Mouse (Mus musculus) gastrocnemius, postnatal 36 days (tissue): ENCODE results near the gene Zfp943. TPM values are rescaled to one million over a fixed set of nuclear protein-coding genes. Genes with fewer than 3 reads are reported as not detected.
"Not testable (repeated sequence)": the region's sequence is repeated elsewhere in the genome, so short reads cannot be mapped to it uniquely, and the experiment has no call there.

Experiments used
- DNase-seq, 2 experiments: peaks; one replicate each; pipeline ENCODE4 v3.0.0; 2022
- intact Hi-C: fragments of 180-260 bp; cut with DNase I; formaldehyde crosslinking; loops from one replicate; pipeline ENCODE4 v1.15.1; 2025
- long read RNA-seq, 2 experiments: library from polyadenylated mRNA; stranded (forward); transcript quantifications; one replicate each; pipeline ENCODE4 v2.0.0; 2021
- total RNA-seq, 2 experiments: library from RNA; stranded (reverse); gene quantifications; 2 replicates each; pipeline ENCODE4 v1.2.3; 2021

The Zfp943 gene
- 10 to 100 TPM; 15.3 to 20.8 TPM for total RNA-seq
- long read RNA-seq, experiment 1, transcript Zfp943-201 (4 exons, 2,741 nt): major isoform, 7 of 11 reads
- long read RNA-seq, experiment 1, partial matches to known transcripts: 2 of 11 reads
- long read RNA-seq, experiment 1, other reads (novel, unspliced or antisense): 1 of 11 reads
- long read RNA-seq, experiment 2, transcript Zfp943-201 (4 exons, 2,741 nt): major isoform, 6 of 11 reads
- long read RNA-seq, experiment 2, partial matches to known transcripts: 0 of 11 reads
- long read RNA-seq, experiment 2, other reads (novel, unspliced or antisense): 2 of 11 reads

GRCm38 (mm10) chr17:21962107-21962907 is at the start of gene Zfp943, which contains the start of gene Zfp942:
Gene Zfp943, plus strand, starts transcription at chr17:21962552.
Gene Zfp942, minus strand, starts transcription at chr17:21962464.
- DNase-seq: peak; percentile 44 to 73
- intact Hi-C loops: not testable (repeated sequence)

- intact Hi-C loops: no loop called here
These were observed 950 bp downstream of the Zfp943 start for GRCm38 (mm10) chr17:21963302-21963701.

GRCm38 (mm10) chr17:22035594-22035993 is 73.2 kb downstream of the Zfp943 start:
- DNase-seq, intact Hi-C loops: not testable (repeated sequence)

More at GRCm38 (mm10) chr17:21963302-21963701, 950 bp downstream of the Zfp943 start:
- no peak for DNase-seq

GRCm38 (mm10) chr17:22049403-22049802 is 87.1 kb downstream of the Zfp943 start:
- intact Hi-C loops: no loop called here
- no peak for DNase-seq

GRCm38 (mm10) chr17:22053211-22053610 is 90.9 kb downstream of the Zfp943 start:
- intact Hi-C loops: no loop called here
- no peak for DNase-seq

- peak; percentile 31 to 45 for DNase-seq
- intact Hi-C loops: no loop called here
These were observed 118.8 kb downstream of the Zfp943 start for GRCm38 (mm10) chr17:22081031-22081631.

GRCm38 (mm10) chr17:22083224-22083623 is 120.9 kb downstream of the Zfp943 start:
- intact Hi-C loops, DNase-seq: not testable (repeated sequence)

- DNase-seq: no peak
- intact Hi-C loops: no loop called here
These were observed 156.4 kb downstream of the Zfp943 start for GRCm38 (mm10) chr17:22118770-22119169.

Other genes starting within 250 kb of the Zfp943 start
- gene Zfp229, start 231.8 kb upstream of the Zfp943 start, total RNA-seq: 1 to 10 TPM; 3.4 to 5.7 TPM
- under 1 TPM; 0.35 to 0.46 TPM for gene Zfp820, start 116.8 kb upstream of the Zfp943 start, total RNA-seq
- 1 to 10 TPM in 1 of 2 experiments, under 1 TPM in 1; 0.87 to 1.0 TPM for gene Zfp995, start 52.6 kb upstream of the Zfp943 start, total RNA-seq
- gene Zfp942, start 88 bp upstream of the Zfp943 start, total RNA-seq: 1 to 10 TPM; 5.1 to 6.0 TPM
- under 1 TPM; 0.42 to 0.82 TPM for gene Zfp947, start 203.6 kb downstream of the Zfp943 start, total RNA-seq